Mouse (Mus musculus): ENCODE measurements around the gene Wdr46. TPM values are rescaled to one million over a fixed set of nuclear protein-coding genes. Genes with fewer than 3 reads are reported as not detected.

Gene Wdr46
- polyA plus RNA-seq, 1 experiment from 2014 or later: 25.2 TPM

GRCm38 (mm10) chr17:33928251-33928947, 12.1 kb upstream of the Wdr46 start:
- H3K4me1 ChIP-seq (ENCODE audit: control insufficient read depth, insufficient read depth, low read length): no peaks in the 10 kb centered on the region; the same call in 1 of the 2 replicates
- no peaks in the 10 kb centered on the region for H3K36me3 ChIP-seq (replicated peaks; ENCODE audit: control insufficient read depth, insufficient read depth, low read depth, low read length)
- no peaks in the 10 kb centered on the region; the same call in 1 of the 2 replicates for H3K27me3 ChIP-seq (ENCODE audit: control insufficient read depth, insufficient read depth, low read length)
- H3K27ac ChIP-seq (replicated peaks; ENCODE audit: low read depth, low read length): no peak overlapping the region
- ATAC-seq (replicated peaks; ENCODE audit: insufficient number of reproducible peaks, low FRiP score, low TSS enrichment, low read depth) (no peak), DNase-seq (ENCODE audit: low spot score) (no peak)
- H3K4me2 ChIP-seq (ENCODE audit: low read depth, low read length): peak overlapping the region; percentile 98
- 62% methylated on average over 21 of the region's 21 CpGs for WGBS
- H3K4me3 ChIP-seq (ENCODE audit: low read depth, low read length): peak overlapping the region; percentile 86
- no peaks in the 10 kb centered on the region for H3K9me3 ChIP-seq (replicated peaks; ENCODE audit: control insufficient read depth, low read length)
- H3K9ac ChIP-seq (replicated peaks; ENCODE audit: low read length): peak overlapping the region; percentile 88

- peak within 1 kb of the TSS; percentile 88 for H3K9ac ChIP-seq (replicated peaks; ENCODE audit: low read length)
- peak within 1 kb of the TSS; percentile 86 for H3K4me3 ChIP-seq (ENCODE audit: low read depth, low read length)
- peak within 1 kb of the TSS; percentile 98 for H3K4me2 ChIP-seq (ENCODE audit: low read depth, low read length)
- H3K9me3 ChIP-seq (replicated peaks; ENCODE audit: control insufficient read depth, low read length): no peaks in the 10 kb centered on the region
- no peaks in the 10 kb centered on the region; the same call in 1 of the 2 replicates for H3K27me3 ChIP-seq (ENCODE audit: control insufficient read depth, insufficient read depth, low read length)
- H3K36me3 ChIP-seq (replicated peaks; ENCODE audit: control insufficient read depth, insufficient read depth, low read depth, low read length): no peaks in the 10 kb centered on the region
- peak within 1 kb of the TSS; percentile 93 for H3K27ac ChIP-seq (replicated peaks; ENCODE audit: low read depth, low read length)
- DNase-seq (ENCODE audit: low spot score) (peak; percentile 96), ATAC-seq (replicated peaks; ENCODE audit: insufficient number of reproducible peaks, low FRiP score, low TSS enrichment, low read depth) (peak; percentile 61)
- under 1% methylated on average over 76 of the region's 80 CpGs for WGBS
- no peaks in the 10 kb centered on the region; the same call in 1 of the 2 replicates for H3K4me1 ChIP-seq (ENCODE audit: control insufficient read depth, insufficient read depth, low read length)
These were observed 10.8 kb upstream of the Wdr46 start, which contains the start of gene Rgl2 for GRCm38 (mm10) chr17:33929371-33930279. Rgl2 (plus strand) TSS chr17:33929543.

- H3K4me2 ChIP-seq (ENCODE audit: low read depth, low read length): peak overlapping the region; percentile 98
- no peaks in the 10 kb centered on the region for H3K36me3 ChIP-seq (replicated peaks; ENCODE audit: control insufficient read depth, insufficient read depth, low read depth, low read length)
- H3K9ac ChIP-seq (replicated peaks; ENCODE audit: low read length): peak overlapping the region; percentile 88
- H3K9me3 ChIP-seq (replicated peaks; ENCODE audit: control insufficient read depth, low read length): no peaks in the 10 kb centered on the region
- peak overlapping the region; percentile 93 for H3K27ac ChIP-seq (replicated peaks; ENCODE audit: low read depth, low read length)
- peak; percentile 47 for DNase-seq (ENCODE audit: low spot score)
- WGBS: under 1% methylated on average over 45 of the region's 45 CpGs
- peak overlapping the region; percentile 86 for H3K4me3 ChIP-seq (ENCODE audit: low read depth, low read length)
- H3K27me3 ChIP-seq (ENCODE audit: control insufficient read depth, insufficient read depth, low read length): no peaks in the 10 kb centered on the region; the same call in 1 of the 2 replicates
- no peaks in the 10 kb centered on the region; the same call in 1 of the 2 replicates for H3K4me1 ChIP-seq (ENCODE audit: control insufficient read depth, insufficient read depth, low read length)
- peak; percentile 27 for ATAC-seq (replicated peaks; ENCODE audit: insufficient number of reproducible peaks, low FRiP score, low TSS enrichment, low read depth)
These were observed 9.9 kb upstream of the Wdr46 start for GRCm38 (mm10) chr17:33930280-33931158.

- no peaks in the 10 kb centered on the region for H3K9me3 ChIP-seq (replicated peaks; ENCODE audit: control insufficient read depth, low read length)
- no peak overlapping the region for H3K27ac ChIP-seq (replicated peaks; ENCODE audit: low read depth, low read length)
- H3K9ac ChIP-seq (replicated peaks; ENCODE audit: low read length): peak overlapping the region; percentile 88
- DNase-seq (ENCODE audit: low spot score) (no peak), ATAC-seq (replicated peaks; ENCODE audit: insufficient number of reproducible peaks, low FRiP score, low TSS enrichment, low read depth) (no peak)
- H3K4me2 ChIP-seq (ENCODE audit: low read depth, low read length): peak overlapping the region; percentile 98
- WGBS: 32% methylated on average over 18 of the region's 18 CpGs
- H3K4me3 ChIP-seq (ENCODE audit: low read depth, low read length): peak overlapping the region; percentile 86
- H3K36me3 ChIP-seq (replicated peaks; ENCODE audit: control insufficient read depth, insufficient read depth, low read depth, low read length): no peaks in the 10 kb centered on the region
- H3K4me1 ChIP-seq (ENCODE audit: control insufficient read depth, insufficient read depth, low read length): no peaks in the 10 kb centered on the region; the same call in 1 of the 2 replicates
- no peaks in the 10 kb centered on the region; the same call in 1 of the 2 replicates for H3K27me3 ChIP-seq (ENCODE audit: control insufficient read depth, insufficient read depth, low read length)
These were observed 9.1 kb upstream of the Wdr46 start for GRCm38 (mm10) chr17:33931159-33931866.

- no peak overlapping the region for H3K9ac ChIP-seq (replicated peaks; ENCODE audit: low read length)
- H3K36me3 ChIP-seq (replicated peaks; ENCODE audit: control insufficient read depth, insufficient read depth, low read depth, low read length): peaks cover 3% of the 10 kb centered on the region
- no peak overlapping the region for H3K4me2 ChIP-seq (ENCODE audit: low read depth, low read length)
- H3K27ac ChIP-seq (replicated peaks; ENCODE audit: low read depth, low read length): no peak overlapping the region
- H3K4me1 ChIP-seq (ENCODE audit: control insufficient read depth, insufficient read depth, low read length): no peaks in the 10 kb centered on the region; the same call in 1 of the 2 replicates
- H3K4me3 ChIP-seq (ENCODE audit: low read depth, low read length): no peak overlapping the region
- no peak for DNase-seq (ENCODE audit: low spot score)
- no peaks in the 10 kb centered on the region; the same call in 1 of the 2 replicates for H3K27me3 ChIP-seq (ENCODE audit: control insufficient read depth, insufficient read depth, low read length)
- no peak for ATAC-seq (replicated peaks; ENCODE audit: insufficient number of reproducible peaks, low FRiP score, low TSS enrichment, low read depth)
- 91% methylated on average over 11 of the region's 11 CpGs for WGBS
- no peaks in the 10 kb centered on the region for H3K9me3 ChIP-seq (replicated peaks; ENCODE audit: control insufficient read depth, low read length)
These were observed 8.5 kb upstream of the Wdr46 start for GRCm38 (mm10) chr17:33931947-33932346.

GRCm38 (mm10) chr17:33932448-33932847, 8.0 kb upstream of the Wdr46 start:
- Histone ChIP-seq H3K9me3 (replicated peaks; ENCODE audit: control insufficient read depth, low read length) (no peaks in the 10 kb centered on the region), H3K27me3 (ENCODE audit: control insufficient read depth, insufficient read depth, low read length) (no peaks in the 10 kb centered on the region; the same call in 1 of the 2 replicates), H3K9ac (replicated peaks; ENCODE audit: low read length) (no peak overlapping the region), H3K4me2 (ENCODE audit: low read depth, low read length) (no peak overlapping the region), H3K4me3 (ENCODE audit: low read depth, low read length) (no peak overlapping the region), H3K4me1 (ENCODE audit: control insufficient read depth, insufficient read depth, low read length) (no peaks in the 10 kb centered on the region; the same call in 1 of the 2 replicates), H3K27ac (replicated peaks; ENCODE audit: low read depth, low read length) (no peak overlapping the region), H3K36me3 (replicated peaks; ENCODE audit: control insufficient read depth, insufficient read depth, low read depth, low read length) (peaks cover 6% of the 10 kb centered on the region)
- WGBS: 75% methylated on average over 14 of the region's 14 CpGs
- no peak for ATAC-seq (replicated peaks; ENCODE audit: insufficient number of reproducible peaks, low FRiP score, low TSS enrichment, low read depth)
- no peak for DNase-seq (ENCODE audit: low spot score)

GRCm38 (mm10) chr17:33932970-33933369, 7.5 kb upstream of the Wdr46 start:
- no peak overlapping the region for H3K4me3 ChIP-seq (ENCODE audit: low read depth, low read length)
- no peaks in the 10 kb centered on the region; the same call in 1 of the 2 replicates for H3K4me1 ChIP-seq (ENCODE audit: control insufficient read depth, insufficient read depth, low read length)
- no peak overlapping the region for H3K4me2 ChIP-seq (ENCODE audit: low read depth, low read length)
- peaks cover 6% of the 10 kb centered on the region for H3K36me3 ChIP-seq (replicated peaks; ENCODE audit: control insufficient read depth, insufficient read depth, low read depth, low read length)
- no peak for ATAC-seq (replicated peaks; ENCODE audit: insufficient number of reproducible peaks, low FRiP score, low TSS enrichment, low read depth)
- WGBS: 80% methylated on average over 15 of the region's 15 CpGs
- H3K9ac ChIP-seq (replicated peaks; ENCODE audit: low read length): no peak overlapping the region
- H3K9me3 ChIP-seq (replicated peaks; ENCODE audit: control insufficient read depth, low read length): no peaks in the 10 kb centered on the region
- no peak for DNase-seq (ENCODE audit: low spot score)
- no peak overlapping the region for H3K27ac ChIP-seq (replicated peaks; ENCODE audit: low read depth, low read length)
- H3K27me3 ChIP-seq (ENCODE audit: control insufficient read depth, insufficient read depth, low read length): no peaks in the 10 kb centered on the region; the same call in 1 of the 2 replicates

All from embryonic facial prominence, embryonic 11.5 days (tissue).